Mouse (Mus musculus) lung, postnatal 0 days (tissue): ENCODE measurements around the gene Celsr2. TPM values are rescaled to one million over a fixed set of nuclear protein-coding genes. Genes with fewer than 3 reads are reported as not detected.

Experiments used
- ATAC-seq: fragments of 200-750 bp; cut with Nextera tagmentation; 2 replicates; pipeline ENCODE4 v1.8.0; 2017; ENCODE audit warnings: moderate library complexity
- DNase-seq: peaks from one replicate; pipeline ENCODE4 v3.0.0-alpha.2; 2016; ENCODE audit warnings: low spot score
- H3K27ac ChIP-seq: fragments of 300-500 bp; sonication (generic); 2 replicates; pipeline ENCODE4 v1.5.1; 2014; ENCODE audit warnings: antibody characterized with exemption, mild to moderate bottlenecking, low read length, mixed read lengths
- H3K27me3 ChIP-seq: fragments of 300-500 bp; sonication (generic); replicated peaks from 2 replicates; pipeline ENCODE4 v1.6.1; 2014; ENCODE audit warnings: low read length, mixed read lengths; ENCODE audit not compliant: insufficient read depth
- H3K36me3 ChIP-seq: fragments of 300-500 bp; sonication (generic); 2 replicates; pipeline ENCODE4 v1.6.1; 2014; ENCODE audit warnings: low read length, mixed read lengths; ENCODE audit not compliant: insufficient read depth
- H3K4me1 ChIP-seq: fragments of 300-500 bp; sonication (generic); 2 replicates; pipeline ENCODE4 v1.6.1; 2014; ENCODE audit warnings: antibody characterized with exemption, low read depth, low read length, mixed read lengths; ENCODE audit not compliant: insufficient read depth
- H3K4me2 ChIP-seq: fragments of 300-500 bp; sonication (generic); replicated peaks from 2 replicates; pipeline ENCODE4 v1.6.1; 2014; ENCODE audit warnings: low read depth, mild to moderate bottlenecking, low read length, moderate library complexity, mixed read lengths
- H3K4me3 ChIP-seq: fragments of 300-500 bp; sonication (generic); 2 replicates; pipeline ENCODE4 v1.5.1; 2014; ENCODE audit warnings: low read depth, low read length
- H3K9ac ChIP-seq: fragments of 300-500 bp; sonication (generic); replicated peaks from 2 replicates; pipeline ENCODE4 v1.6.1; 2014; ENCODE audit warnings: low read depth, mild to moderate bottlenecking
- H3K9me3 ChIP-seq: fragments of 300-500 bp; sonication (generic); 2 replicates; pipeline ENCODE4 v1.6.1; 2016; ENCODE audit warnings: low read length, mixed read lengths
- CTCF ChIP-seq: IDR thresholded peaks from 2 replicates; pipeline ENCODE4 v1.5.1; 2016; ENCODE audit warnings: antibody characterized with exemption, mild to moderate bottlenecking
- EP300 ChIP-seq: IDR thresholded peaks from 2 replicates; pipeline ENCODE4 v1.6.1; 2016; ENCODE audit warnings: antibody characterized with exemption, mild to moderate bottlenecking, control low read depth
- WGBS: fragments of 180-500 bp; shearing (Covaris S2); extraction: QIAGEN DNeasy Blood & Tissue Kit; methylation state at CpG from one replicate; pipeline ENCODE4 v1.1.7; 2014; 5-methylcytosine and 5-hydroxymethylcytosine counted together
- polyA plus RNA-seq: library from polyadenylated mRNA; unstranded; fragments of >200 nt; fragmentation: Nextera tagmentation; extraction: Ambion mirVana; gene quantifications from 2 replicates; pipeline ENCODE4 v1.2.1, GENCODE M21; 2015

The Celsr2 gene
- polyA plus RNA-seq, 1 experiment from 2014 or later = 3.4 TPM

DNA sequence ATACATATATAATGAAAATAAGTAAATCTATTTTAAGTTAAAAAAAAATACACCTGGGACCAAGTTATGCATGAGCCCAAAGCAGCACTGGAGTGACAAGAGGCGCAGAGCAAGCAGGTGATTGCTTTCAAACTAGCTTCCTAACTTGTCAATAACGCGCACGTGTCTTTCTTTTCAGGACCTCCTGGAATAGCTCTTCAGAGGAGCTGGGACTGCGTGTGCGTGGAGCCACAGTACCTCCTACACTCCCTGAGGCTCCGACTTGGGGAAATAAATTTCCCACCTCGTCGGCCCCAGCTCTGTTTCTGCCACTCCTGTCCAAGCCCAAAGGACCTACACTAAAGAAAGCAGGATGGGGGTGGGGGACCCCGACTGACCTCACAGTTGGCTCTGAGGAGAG lies 58.3 kb downstream of the Celsr2 start:
- DNase-seq (no peak), ATAC-seq (no peak)
- Histone ChIP-seq H3K27me3 (no peaks in the 10 kb centered on the region), H3K4me3 (no peak overlapping the region), H3K27ac (no peak overlapping the region), H3K9ac (no peak overlapping the region), H3K4me2 (no peak overlapping the region), H3K9me3 (no peaks in the 10 kb centered on the region), H3K36me3 (peaks cover 41% of the 10 kb centered on the region), H3K4me1 (no peaks in the 10 kb centered on the region)
- 91% methylated on average over 10 of the region's 10 CpGs for WGBS
- TF ChIP-seq CTCF (no peak), EP300 (no peak)

DNA sequence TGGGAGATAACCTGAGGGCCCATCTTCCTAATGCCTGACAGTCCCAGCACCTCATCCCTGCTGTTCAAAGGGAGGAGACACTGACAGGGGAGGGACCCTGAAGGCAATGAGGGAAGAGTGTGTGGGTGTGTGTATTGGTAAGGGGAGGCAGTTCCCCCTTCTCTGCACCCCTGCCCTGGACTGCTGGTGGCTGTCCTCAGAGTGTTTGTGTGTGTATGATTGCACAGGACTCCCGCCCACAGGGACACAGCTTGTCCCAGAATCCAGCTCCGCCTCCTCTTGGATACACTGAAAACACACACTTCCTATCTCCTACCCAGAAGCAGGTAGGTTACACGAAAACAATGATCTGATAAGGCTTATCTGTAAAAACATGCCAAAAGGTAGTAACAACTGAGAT lies 60.1 kb downstream of the Celsr2 start:
- Histone ChIP-seq H3K4me3 (no peak overlapping the region), H3K36me3 (peaks cover 53% of the 10 kb centered on the region), H3K4me2 (no peak overlapping the region), H3K27ac (no peak overlapping the region), H3K4me1 (no peaks in the 10 kb centered on the region), H3K9me3 (no peaks in the 10 kb centered on the region), H3K9ac (no peak overlapping the region), H3K27me3 (no peaks in the 10 kb centered on the region)
- TF ChIP-seq CTCF (no peak), EP300 (no peak)
- ATAC-seq (no peak), DNase-seq (no peak)
- whole genome bisulfite sequencing = 84% methylated on average over 3 of the region's 3 CpGs

DNA sequence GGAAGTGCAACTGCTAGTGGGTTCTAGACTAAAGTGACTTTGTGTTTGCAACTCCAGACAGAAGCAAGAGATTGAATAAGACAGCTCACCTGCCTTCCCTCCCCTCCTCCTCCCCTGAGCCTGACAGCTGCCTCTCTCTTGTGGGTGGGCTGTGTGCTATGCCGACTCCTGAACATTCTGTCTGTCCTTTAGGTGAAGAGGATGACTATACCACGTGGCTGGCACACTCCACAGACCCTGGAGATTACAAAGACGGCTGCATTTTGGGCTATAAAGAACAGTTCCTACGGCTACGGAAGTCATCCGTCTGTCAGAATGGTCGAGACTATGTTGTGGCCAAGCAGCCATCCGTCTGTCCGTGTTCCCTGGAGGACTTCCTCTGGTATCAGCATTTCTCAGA lies 67.0 kb downstream of the Celsr2 start:
- Histone ChIP-seq H3K27ac (no peak overlapping the region), H3K4me2 (no peak overlapping the region), H3K9me3 (no peaks in the 10 kb centered on the region), H3K27me3 (no peaks in the 10 kb centered on the region), H3K4me3 (no peak overlapping the region), H3K4me1 (no peaks in the 10 kb centered on the region), H3K36me3 (peaks cover 49% of the 10 kb centered on the region), H3K9ac (no peak overlapping the region)
- DNase-seq = no peak
- TF ChIP-seq CTCF (no peak), EP300 (no peak)
- 73% methylated on average over 9 of the region's 9 CpGs for WGBS
- no peak for ATAC-seq

DNA sequence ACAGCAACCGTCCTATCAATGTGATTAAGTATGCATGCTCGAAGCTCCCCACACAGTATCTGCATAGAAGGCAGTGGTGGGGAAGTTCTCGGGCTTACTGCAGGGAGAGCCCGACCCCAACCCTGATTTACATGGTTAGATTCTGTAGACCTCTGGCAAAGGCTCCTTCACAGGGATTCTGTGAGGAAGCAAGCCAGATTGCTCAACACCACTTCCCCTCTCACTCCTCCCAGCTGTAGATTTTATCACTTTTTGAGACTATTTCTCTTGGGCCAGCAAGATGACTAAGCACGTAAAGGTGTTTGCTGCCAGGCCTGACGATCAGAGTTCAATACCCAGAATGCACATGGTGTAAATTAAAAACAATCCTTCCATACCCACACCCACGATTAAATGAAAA lies 69.5 kb downstream of the Celsr2 start:
- Histone ChIP-seq H3K4me1 (no peaks in the 10 kb centered on the region), H3K9me3 (no peaks in the 10 kb centered on the region), H3K36me3 (peaks cover 41% of the 10 kb centered on the region), H3K27ac (no peak overlapping the region), H3K27me3 (no peaks in the 10 kb centered on the region), H3K4me2 (no peak overlapping the region), H3K4me3 (no peak overlapping the region), H3K9ac (no peak overlapping the region)
- 71% methylated on average over 7 of the region's 7 CpGs for WGBS
- TF ChIP-seq EP300 (no peak), CTCF (no peak)
- ATAC-seq = no peak
- DNase-seq = no peak

DNA sequence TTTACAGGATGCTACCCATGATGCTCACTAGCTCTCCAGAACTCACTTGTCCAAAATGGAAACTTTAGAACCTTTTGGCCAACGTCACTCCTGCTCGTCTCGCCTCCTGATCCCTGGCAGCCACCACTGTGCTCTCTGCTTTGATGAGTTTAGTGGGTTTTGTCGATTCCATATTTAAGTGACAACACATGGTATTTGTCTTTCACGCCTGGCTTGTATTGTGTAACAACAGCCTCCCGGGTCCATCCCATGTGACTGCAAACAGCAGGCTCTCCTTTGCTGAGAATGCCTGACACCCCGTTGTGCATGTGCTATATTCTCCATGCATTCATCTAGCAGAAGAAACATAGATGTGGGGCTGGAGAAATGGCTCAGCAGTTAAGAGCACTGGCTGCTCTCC lies 73.2 kb downstream of the Celsr2 start:
- peak; percentile 80 for DNase-seq
- peak; percentile 89 for ATAC-seq
- Histone ChIP-seq H3K4me3 (no peak overlapping the region), H3K9me3 (no peaks in the 10 kb centered on the region), H3K4me2 (no peak overlapping the region), H3K4me1 (no peaks in the 10 kb centered on the region), H3K36me3 (peaks cover 34% of the 10 kb centered on the region; the same call in 1 of the 2 replicates), H3K27ac (no peak overlapping the region), H3K9ac (no peak overlapping the region), H3K27me3 (no peaks in the 10 kb centered on the region)
- TF ChIP-seq EP300 (peak; percentile 77), CTCF (no peak)
- 53% methylated on average over 7 of the region's 7 CpGs for WGBS

DNA sequence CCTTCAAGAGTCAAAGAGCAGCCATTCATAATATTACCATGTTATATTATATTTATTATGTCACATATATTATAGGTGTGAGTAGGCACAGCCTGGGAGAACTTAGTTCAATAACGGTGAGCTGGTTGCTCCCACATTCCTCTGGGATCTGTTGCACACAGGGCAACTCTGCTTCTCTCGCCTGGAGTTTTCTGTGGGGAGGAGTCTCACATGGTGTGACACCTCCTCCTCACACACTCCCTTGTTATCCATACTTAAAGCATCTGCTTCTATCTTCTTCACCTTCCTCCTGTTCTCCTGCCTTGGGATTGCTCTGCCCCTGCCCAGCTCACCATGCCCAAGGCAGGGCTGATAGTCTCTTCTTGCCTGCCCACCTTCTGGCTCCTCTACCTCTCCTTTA lies 74.3 kb downstream of the Celsr2 start:
- TF ChIP-seq EP300 (no peak), CTCF (no peak)
- no peak for ATAC-seq
- 76% methylated on average over 2 of the region's 2 CpGs for WGBS

More for the DNA sequence above, 74.3 kb downstream of the Celsr2 start:
- Histone ChIP-seq H3K4me2 (no peak overlapping the region), H3K27me3 (no peaks in the 10 kb centered on the region), H3K4me1 (no peaks in the 10 kb centered on the region), H3K9me3 (no peaks in the 10 kb centered on the region), H3K36me3 (peaks cover 42% of the 10 kb centered on the region; the same call in 1 of the 2 replicates), H3K27ac (peak overlapping the region; percentile 33; the same call in 1 of the 2 replicates), H3K9ac (no peak overlapping the region), H3K4me3 (no peak overlapping the region)
- DNase-seq = no peak

Other genes starting within 250 kb of the Celsr2 start
- gene Amigo1, start 229.2 kb downstream of the Celsr2 start, polyA plus RNA-seq = 4.6 TPM in 2 replicates
- 4.8 and 4.9 TPM in 2 replicates for gene Cyb561d1, start 214.3 kb downstream of the Celsr2 start, polyA plus RNA-seq
- gene Atxn7l2, start 204.6 kb downstream of the Celsr2 start, polyA plus RNA-seq = 6.1 and 6.7 TPM in 2 replicates
- gene Sypl2, start 188.9 kb downstream of the Celsr2 start, polyA plus RNA-seq = not detected in 2 replicates
- 156 and 163 TPM in 2 replicates for gene Psma5, start 158.6 kb downstream of the Celsr2 start, polyA plus RNA-seq
- gene Sort1, start 131.5 kb downstream of the Celsr2 start, polyA plus RNA-seq = 30.8 and 34.2 TPM in 2 replicates
- gene Mybphl, start 50.6 kb downstream of the Celsr2 start, polyA plus RNA-seq = 5.6 and 7.1 TPM in 2 replicates
- gene Psrc1, start 31.7 kb downstream of the Celsr2 start, polyA plus RNA-seq = 2.3 and 3.7 TPM in 2 replicates
- 81.0 and 81.3 TPM in 2 replicates for gene Sars, start 29.7 kb upstream of the Celsr2 start, polyA plus RNA-seq
- 6.4 and 7.9 TPM in 2 replicates for gene 1700013F07Rik, start 118.6 kb upstream of the Celsr2 start, polyA plus RNA-seq
- gene 5330417C22Rik, start 121.0 kb upstream of the Celsr2 start, polyA plus RNA-seq = 32.4 and 45.7 TPM in 2 replicates
- gene Tmem167b, start 146.9 kb upstream of the Celsr2 start, polyA plus RNA-seq = 41.8 and 42.7 TPM in 2 replicates
- gene Taf13, start 156.1 kb upstream of the Celsr2 start, polyA plus RNA-seq = 41.0 and 45.9 TPM in 2 replicates
- 7.8 and 8.2 TPM in 2 replicates for gene Wdr47, start 175.7 kb upstream of the Celsr2 start, polyA plus RNA-seq
- gene Clcc1, start 238.4 kb upstream of the Celsr2 start, polyA plus RNA-seq = 63.6 and 65.2 TPM in 2 replicates